Mouse (Mus musculus): ENCODE data around the gene Hic1. TPM values are rescaled to one million over a fixed set of nuclear protein-coding genes. Genes with fewer than 3 reads are reported as not detected.
A peak's percentile ranks its signal among the peaks of the same experiment; 100 is the strongest.

The Hic1 gene
- polyA plus RNA-seq, 1 experiment from 2014 or later: 4.6 TPM

DNA sequence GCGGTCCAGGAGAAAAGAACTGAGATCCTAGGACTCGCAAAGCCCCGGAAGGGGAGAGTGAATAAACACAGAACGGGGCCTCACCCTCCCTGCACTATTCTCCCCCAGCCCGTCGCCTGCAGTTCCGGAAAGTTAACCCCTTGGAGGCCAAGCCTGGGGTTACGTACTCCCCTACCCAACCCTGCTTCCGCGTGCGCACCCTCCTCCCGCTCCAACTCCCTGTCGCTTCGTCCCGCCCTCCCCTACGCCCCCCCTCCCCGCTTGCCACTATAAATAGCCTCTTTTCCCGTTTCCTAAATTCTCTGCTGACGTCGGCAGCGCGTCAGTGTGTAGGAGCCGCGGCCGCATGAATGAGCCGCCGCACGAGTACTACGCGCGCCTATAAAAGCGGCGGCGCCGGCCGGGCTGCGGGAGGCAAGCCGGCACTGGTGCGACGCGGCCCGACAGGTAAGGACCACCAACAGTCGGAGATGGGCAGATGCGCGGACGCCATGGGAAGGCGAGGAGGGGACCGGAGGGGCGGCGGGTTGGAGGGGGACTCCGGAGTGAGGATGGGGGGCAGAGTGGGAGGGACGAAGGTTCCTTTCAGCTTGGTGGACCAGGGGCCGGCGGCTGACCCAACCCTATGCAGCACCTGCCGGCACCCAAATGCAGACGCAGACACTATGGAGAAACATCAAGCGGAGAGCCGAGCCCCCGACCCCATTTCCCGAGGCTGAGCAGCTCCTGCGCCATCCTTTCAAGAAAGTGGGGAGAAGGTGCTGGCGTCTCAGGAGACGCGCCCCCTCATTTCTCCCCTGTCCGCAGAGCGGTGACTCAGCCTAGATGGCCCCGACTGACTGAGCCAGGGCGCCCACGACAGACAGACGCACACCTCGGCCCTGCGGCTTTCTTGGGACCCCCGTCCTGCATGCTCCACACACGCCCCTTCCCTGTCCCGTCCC lies 3.1 kb upstream of the Hic1 start:
- H3K9me3 ChIP-seq (replicated peaks): no peaks in the 10 kb centered on the region
- H3K4me3 ChIP-seq: peak overlapping the region; percentile 69
- peaks cover 78% of the 10 kb centered on the region for H3K27me3 ChIP-seq (replicated peaks)
- H3K9ac ChIP-seq: no peak overlapping the region
- 1% methylated on average over 75 of the region's 75 CpGs for WGBS (ENCODE audit: insufficient replicate concordance)
- H3K4me1 ChIP-seq: peaks cover 68% of the 10 kb centered on the region
- H3K27ac ChIP-seq: no peak overlapping the region
- ATAC-seq: no peak
- H3K36me3 ChIP-seq: peaks cover 10% of the 10 kb centered on the region
- peak overlapping the region; percentile 96 for H3K4me2 ChIP-seq

DNA sequence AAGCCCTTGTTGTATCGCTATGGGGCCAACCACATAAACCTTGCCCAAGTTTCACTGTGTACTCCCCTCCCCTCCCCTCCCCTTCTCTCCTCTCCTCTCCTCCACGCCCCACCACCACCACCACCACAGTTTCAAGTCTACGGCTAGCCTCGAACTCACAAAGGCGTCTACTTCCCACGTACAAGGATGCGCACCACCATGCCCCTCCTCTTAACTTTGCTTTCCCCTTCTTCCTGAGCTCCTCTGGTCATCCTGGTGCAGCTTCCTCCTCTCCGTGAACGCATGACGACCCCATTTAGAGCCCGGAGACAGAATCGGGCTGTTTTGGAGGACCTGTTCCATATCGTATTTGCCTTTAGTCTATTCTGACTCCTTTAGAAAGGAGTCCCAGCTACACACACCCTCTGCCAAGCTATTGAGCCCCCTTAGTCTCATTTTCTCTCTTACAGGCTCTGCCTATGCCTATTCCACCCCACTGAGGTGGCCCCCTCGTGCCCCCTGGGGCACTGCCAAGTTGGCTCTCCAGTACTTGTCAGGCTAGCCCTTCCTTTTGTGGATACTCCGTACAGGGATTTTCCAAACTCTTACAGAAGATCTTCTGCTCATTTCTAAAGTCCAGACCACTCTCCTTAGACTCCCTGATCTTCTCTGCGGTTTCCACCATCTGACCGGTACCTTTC lies 2.0 kb upstream of the Hic1 start:
- Histone ChIP-seq H3K27ac (no peak overlapping the region), H3K9ac (no peak overlapping the region), H3K27me3 (replicated peaks) (peaks cover 89% of the 10 kb centered on the region), H3K9me3 (replicated peaks) (no peaks in the 10 kb centered on the region), H3K4me2 (peak overlapping the region; percentile 96), H3K4me1 (peaks cover 79% of the 10 kb centered on the region), H3K4me3 (peak overlapping the region; percentile 69; the same call in 1 of the 2 replicates), H3K36me3 (no peaks in the 10 kb centered on the region; the same call in 1 of the 2 replicates)
- 10% methylated on average over 17 of the region's 17 CpGs for WGBS (ENCODE audit: insufficient replicate concordance)
- ATAC-seq: no peak

DNA sequence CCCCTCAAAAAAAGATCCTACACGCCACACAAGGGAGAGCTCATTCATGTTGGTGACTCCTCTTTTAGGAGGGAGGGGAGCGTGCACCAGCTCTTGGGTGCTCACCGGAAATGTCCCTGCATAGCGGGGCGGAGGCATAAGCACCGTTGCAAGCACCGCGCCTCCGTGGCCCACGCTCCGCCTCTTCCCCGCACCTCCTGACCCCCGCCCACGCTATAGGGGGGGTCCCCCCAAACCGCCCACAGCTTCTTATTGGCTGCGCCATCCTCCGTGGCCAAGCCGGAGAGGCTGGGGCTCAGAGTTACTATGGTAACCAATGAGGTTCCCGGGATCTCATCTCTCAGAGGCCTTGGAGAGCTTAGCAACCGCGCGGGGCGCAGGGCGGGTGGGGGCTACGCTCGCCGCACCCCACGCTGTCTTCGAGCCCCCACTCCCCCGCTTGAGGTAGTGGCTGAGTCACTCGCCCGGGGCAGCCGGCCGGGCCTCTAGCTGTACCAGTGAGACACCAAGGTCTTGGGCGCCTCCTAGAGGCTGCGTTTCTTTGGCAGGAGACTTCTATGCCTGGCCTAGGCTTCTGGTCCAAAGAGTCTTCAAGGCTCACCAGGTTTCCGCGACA lies 925 bp upstream of the Hic1 start:
- Histone ChIP-seq H3K4me3 (peak overlapping the region; percentile 63), H3K9ac (no peak overlapping the region), H3K4me2 (peak overlapping the region; percentile 89), H3K27me3 (replicated peaks) (peaks cover 98% of the 10 kb centered on the region), H3K9me3 (replicated peaks) (no peaks in the 10 kb centered on the region), H3K4me1 (peaks cover 90% of the 10 kb centered on the region), H3K27ac (no peak overlapping the region), H3K36me3 (0 out of 2 replicates have a peak, but pooled peaks cover under 1% of the 10 kb centered on the region)
- WGBS (ENCODE audit: insufficient replicate concordance): under 1% methylated on average over 38 of the region's 38 CpGs
- peak; percentile 58 for ATAC-seq

DNA sequence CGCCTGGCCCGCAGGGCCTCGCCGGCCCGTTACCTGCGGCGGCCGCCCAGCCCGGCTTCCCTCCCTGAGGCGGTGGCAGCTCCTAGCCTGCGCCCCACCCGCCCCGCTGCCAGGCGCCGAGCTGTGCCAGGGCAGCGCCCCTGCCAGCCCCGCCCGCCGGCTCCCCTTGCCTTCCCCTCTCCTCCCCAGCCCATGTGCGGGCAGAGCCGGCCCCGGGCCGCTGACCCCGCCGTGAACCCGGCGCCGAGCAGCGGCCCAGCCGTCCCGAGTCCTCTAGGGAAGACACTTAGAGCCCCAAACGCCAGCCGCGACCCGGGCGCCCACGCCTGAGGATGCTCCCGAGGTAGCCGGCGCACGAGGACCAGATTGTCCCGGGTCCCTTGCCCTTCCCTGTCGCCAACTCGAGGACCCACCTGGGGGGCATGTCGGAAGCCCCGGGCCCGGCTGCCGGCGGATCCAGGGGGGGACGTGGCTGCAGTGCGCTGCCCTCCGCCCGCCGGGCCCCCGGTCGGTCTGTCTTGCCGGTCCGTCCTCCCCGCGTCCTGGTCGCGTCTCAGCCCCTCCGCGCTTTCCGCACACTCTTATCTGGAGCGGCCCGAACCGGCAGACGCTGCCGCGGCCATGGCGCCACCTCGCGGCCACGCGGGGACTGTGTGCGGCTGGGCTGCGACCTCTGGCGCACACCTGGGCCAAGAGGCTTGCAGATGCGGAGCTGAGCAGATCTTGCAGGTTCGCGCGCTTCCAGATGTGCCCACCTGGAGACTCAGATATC lies 543 bp downstream of the Hic1 start:
- Histone ChIP-seq H3K27me3 (replicated peaks) (peaks cover 100% of the 10 kb centered on the region), H3K36me3 (0 out of 2 replicates have a peak, but pooled peaks cover 8% of the 10 kb centered on the region), H3K4me2 (peak overlapping the region; percentile 89), H3K27ac (peak overlapping the region; percentile 32), H3K4me3 (peak overlapping the region; percentile 63), H3K9me3 (replicated peaks) (no peaks in the 10 kb centered on the region), H3K4me1 (peaks cover 93% of the 10 kb centered on the region), H3K9ac (peak overlapping the region; percentile 55)
- WGBS (ENCODE audit: insufficient replicate concordance): 1% methylated on average over 73 of the region's 83 CpGs
- 0 out of 2 replicates have a peak, but pooled peaks have one; percentile 8 for ATAC-seq

DNA sequence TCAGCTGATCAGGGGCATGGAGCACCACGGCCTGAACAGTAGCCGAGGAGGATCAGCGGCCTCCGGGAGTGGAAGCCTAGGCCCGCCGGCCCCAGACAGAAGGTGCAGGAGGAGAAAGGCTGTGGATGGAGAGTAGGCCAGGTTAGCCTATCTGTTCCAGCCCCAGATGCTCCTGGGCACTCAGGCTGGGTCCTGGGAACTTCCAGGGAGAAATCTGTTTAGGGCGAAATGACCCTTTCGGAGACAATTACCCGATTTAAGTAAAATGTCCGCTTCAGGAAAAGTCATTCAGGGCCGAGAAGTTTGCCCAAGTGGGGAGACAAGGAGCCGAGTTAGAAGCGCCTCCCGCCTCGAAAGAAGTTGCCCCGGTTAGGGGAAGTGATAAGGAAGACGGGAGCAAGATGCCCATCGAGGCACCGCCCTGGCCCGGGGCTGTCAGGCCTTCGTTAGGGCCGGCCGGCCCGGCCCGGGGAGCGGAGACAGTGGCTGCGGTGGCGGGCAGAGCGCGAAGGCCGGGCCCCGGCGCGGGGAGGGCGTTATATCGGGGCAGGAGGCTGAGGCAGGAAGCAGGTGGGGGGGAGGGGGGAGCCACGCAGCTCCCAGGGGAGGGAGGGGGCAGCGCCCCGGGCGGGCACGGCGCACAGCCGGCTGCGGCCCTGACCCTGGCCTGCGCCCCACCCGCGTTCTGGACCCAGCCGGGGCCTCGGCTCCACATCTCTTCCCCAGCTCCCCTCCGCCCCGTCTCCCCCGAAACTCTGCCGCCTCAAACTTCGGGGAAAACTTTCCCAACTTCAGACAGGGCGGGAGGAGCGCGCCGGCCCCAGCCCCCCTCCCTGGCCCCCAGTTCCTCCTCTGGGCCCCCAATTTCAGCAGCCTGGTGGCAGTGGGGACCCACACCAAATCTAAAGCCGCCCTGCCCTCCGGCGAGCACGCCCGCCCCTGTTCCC lies 1.4 kb downstream of the Hic1 start:
- Histone ChIP-seq H3K4me3 (peak overlapping the region; percentile 63), H3K9me3 (replicated peaks) (no peaks in the 10 kb centered on the region), H3K27me3 (replicated peaks) (peaks cover 100% of the 10 kb centered on the region), H3K36me3 (peaks cover 14% of the 10 kb centered on the region), H3K9ac (peak overlapping the region; percentile 55), H3K27ac (peak overlapping the region; percentile 41), H3K4me1 (peaks cover 84% of the 10 kb centered on the region), H3K4me2 (peak overlapping the region; percentile 89)
- ATAC-seq: no peak
- WGBS (ENCODE audit: insufficient replicate concordance): 5% methylated on average over 49 of the region's 63 CpGs

DNA sequence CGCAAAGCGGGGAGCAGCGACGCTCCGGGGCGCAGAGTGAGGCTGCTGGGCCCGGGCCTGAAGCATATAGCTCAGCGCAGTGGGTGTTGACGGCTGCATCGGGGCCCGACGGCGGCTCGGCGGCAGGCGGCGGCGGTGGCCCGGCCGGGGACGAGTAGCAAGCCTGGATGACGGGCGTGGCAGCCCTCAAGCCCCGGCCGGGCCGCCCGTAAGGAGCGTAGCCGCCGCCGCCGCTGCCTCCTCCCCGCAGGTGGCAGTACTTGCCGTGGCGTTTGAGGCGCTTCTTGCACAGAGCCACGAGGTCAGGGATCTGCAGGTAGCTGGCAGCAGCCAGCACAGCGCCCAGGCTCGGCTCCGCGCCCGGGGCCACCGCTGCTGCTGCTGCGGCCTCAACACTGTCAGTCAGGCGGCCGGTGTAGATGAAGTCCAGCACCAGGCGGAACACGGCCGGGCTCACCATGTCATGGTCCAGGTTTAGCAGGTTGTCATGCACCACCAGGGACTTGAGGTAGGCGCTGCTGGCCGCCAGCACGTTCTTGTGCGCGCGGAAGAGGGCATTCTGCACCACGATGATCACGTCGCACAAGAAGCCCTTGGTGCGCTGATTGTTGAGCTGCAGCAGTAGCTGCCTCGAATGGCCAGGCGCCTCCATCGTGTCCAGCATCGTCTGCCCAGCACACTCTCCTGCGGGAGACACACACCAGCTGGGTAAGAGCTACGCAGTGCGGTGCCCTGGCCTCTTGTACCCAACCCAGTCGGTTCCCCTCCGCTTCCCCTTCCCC lies 2.3 kb downstream of the Hic1 start:
- Histone ChIP-seq H3K27ac (no peak overlapping the region), H3K9ac (peak overlapping the region; percentile 55; the same call in 1 of the 2 replicates), H3K4me3 (peak overlapping the region; percentile 63), H3K4me2 (peak overlapping the region; percentile 89), H3K4me1 (peaks cover 76% of the 10 kb centered on the region), H3K36me3 (peaks cover 21% of the 10 kb centered on the region), H3K9me3 (replicated peaks) (no peaks in the 10 kb centered on the region), H3K27me3 (replicated peaks) (peaks cover 93% of the 10 kb centered on the region)
- no peak for ATAC-seq
- WGBS (ENCODE audit: insufficient replicate concordance): 3% methylated on average over 68 of the region's 68 CpGs

DNA sequence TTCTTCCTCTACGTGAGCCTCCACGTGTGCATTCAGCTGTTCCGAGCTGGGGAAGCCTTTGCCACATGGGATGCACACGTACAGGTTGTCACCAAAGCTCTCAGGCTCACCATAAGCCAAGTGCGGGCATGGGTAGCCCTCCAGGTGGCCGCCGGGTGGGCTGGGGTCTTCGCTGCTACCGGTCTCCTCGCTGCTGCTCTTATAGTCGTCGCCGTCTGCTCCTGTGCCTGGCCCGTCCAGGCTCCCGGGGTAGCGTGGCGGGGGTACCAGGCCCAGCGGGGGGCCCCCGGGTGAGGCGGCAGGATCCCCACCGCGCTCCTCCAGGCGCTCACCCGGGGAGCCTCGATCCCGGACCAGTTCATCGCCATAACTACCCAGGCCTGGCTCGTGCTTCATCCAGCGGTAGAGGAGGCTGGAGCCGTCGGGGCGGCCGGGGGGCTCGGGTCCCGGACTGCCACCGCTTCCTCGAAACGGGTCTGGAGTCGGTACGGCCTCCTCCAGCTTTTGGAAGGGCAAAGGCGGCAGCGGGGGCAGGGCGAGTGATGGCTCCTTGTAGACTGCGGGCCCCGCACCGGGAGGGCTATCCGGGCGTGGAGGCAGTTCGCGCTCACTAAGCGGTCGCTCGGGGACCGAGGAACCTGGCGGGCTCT lies 3.0 kb downstream of the Hic1 start:
- H3K9ac ChIP-seq: peak overlapping the region; percentile 55; the same call in 1 of the 2 replicates
- 6% methylated on average over 55 of the region's 55 CpGs for WGBS (ENCODE audit: insufficient replicate concordance)
- ATAC-seq: no peak
- no peaks in the 10 kb centered on the region for H3K9me3 ChIP-seq (replicated peaks)
- peaks cover 69% of the 10 kb centered on the region for H3K4me1 ChIP-seq
- H3K27ac ChIP-seq: no peak overlapping the region
- H3K36me3 ChIP-seq: peaks cover 26% of the 10 kb centered on the region
- H3K27me3 ChIP-seq (replicated peaks): peaks cover 85% of the 10 kb centered on the region
- H3K4me2 ChIP-seq: peak overlapping the region; percentile 89
- peak overlapping the region; percentile 63 for H3K4me3 ChIP-seq

DNA sequence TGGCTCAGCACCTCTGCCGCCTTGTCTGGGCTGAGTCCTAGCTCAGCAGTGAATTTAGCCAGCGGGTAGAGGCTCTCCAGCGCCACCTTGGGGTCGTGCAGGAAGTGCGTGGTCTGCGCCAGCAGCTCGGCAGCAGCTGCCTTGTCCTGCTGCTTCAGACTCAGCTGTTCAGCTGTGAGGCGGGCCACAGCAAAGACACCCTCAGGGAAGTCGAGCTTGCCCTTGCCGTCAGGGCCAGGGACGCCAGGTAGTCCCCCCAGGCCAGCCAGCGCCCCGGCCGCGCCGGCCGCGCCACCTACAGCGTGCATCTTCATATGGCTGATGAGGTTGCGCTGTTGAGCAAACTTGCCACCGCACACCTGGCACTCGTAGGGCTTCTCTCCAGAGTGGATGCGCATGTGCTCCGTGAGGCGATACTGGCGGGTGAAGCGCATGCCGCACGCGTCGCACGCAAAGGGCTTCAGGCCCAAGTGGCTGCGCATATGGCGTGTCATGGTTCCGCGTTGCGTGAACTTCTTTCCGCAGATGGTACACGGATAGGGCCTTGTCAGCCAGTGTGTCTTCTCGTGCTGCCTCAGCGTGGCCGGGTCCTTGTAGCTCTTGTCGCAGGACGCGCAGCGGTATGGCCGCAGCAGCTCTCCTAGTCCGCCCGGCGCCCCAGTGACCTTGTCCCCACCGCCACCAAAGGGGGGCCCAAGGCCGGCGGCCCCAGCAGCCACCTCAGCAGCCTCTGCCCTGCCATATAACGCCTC lies 3.7 kb downstream of the Hic1 start:
- no peak overlapping the region for H3K27ac ChIP-seq
- WGBS (ENCODE audit: insufficient replicate concordance): 5% methylated on average over 54 of the region's 54 CpGs
- no peak overlapping the region for H3K9ac ChIP-seq
- peak overlapping the region; percentile 63 for H3K4me3 ChIP-seq
- H3K4me1 ChIP-seq: peaks cover 62% of the 10 kb centered on the region
- no peaks in the 10 kb centered on the region for H3K9me3 ChIP-seq (replicated peaks)
- ATAC-seq: peak; percentile 18; the same call in 1 of the 2 replicates
- H3K27me3 ChIP-seq (replicated peaks): peaks cover 78% of the 10 kb centered on the region
- peak overlapping the region; percentile 89 for H3K4me2 ChIP-seq
- H3K36me3 ChIP-seq: peaks cover 29% of the 10 kb centered on the region

DNA sequence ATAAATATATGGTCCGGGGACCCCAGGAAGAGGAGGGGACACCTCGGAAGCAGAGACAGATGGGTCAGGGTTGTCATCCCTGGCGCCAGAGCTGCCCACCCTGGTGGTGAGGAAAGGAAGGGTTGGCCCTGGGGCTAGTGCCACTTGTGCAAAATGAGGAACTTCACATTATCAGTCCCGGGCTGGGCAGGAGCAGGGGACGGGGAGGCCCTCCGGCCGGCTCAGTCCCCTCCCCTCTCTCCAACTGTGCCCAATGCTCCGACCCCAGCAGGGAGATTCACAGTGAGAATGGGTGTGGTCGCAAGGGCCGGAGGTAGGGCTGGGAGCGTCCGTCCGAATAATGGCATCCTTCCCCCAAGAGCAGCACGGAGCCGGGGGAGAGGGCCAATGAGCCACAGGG lies 4.6 kb downstream of the Hic1 start:
- H3K9ac ChIP-seq: no peak overlapping the region
- peaks cover 38% of the 10 kb centered on the region for H3K36me3 ChIP-seq
- H3K9me3 ChIP-seq (replicated peaks): no peaks in the 10 kb centered on the region
- 8% methylated on average over 15 of the region's 15 CpGs for WGBS (ENCODE audit: insufficient replicate concordance)
- H3K27me3 ChIP-seq (replicated peaks): peaks cover 70% of the 10 kb centered on the region
- H3K4me3 ChIP-seq: peak overlapping the region; percentile 63; the same call in 1 of the 2 replicates
- H3K27ac ChIP-seq: no peak overlapping the region
- peak; percentile 21; the same call in 1 of the 2 replicates for ATAC-seq
- H3K4me2 ChIP-seq: peak overlapping the region; percentile 89
- peaks cover 53% of the 10 kb centered on the region for H3K4me1 ChIP-seq

All from liver, embryonic 12.5 days (tissue).